15 mouse cellular contexts compared by ENCODE assay signal in the genomic region with DNA sequence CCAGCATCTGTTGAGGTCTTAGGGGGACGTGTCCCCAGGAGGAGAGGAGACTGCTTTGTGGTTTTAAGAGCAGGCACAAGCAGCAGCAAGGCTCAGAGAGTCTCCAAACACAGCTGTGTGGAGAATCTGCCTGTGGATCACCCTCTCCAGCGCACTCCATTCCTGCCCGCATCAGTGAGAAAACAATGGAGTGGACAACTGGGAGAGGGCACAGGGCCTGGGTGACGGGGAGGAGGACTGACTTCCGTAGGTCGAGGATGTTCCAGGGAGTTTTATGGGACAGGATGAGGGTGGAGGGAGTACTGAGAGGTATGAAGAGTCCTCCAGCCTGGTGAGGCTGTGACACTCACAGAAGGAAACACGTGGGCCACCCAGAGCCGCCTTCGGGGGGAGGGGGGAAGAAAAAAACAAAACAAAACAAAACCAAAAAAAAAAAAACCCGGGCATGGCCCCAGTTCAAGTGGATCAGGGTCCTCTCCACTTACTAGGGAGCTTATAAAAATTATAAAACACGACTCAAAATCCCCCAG. TPM values are rescaled to one million over a fixed set of nuclear protein-coding genes. Genes with fewer than 3 reads are reported as not detected.
A peak's percentile ranks its signal among the peaks of the same experiment; 100 is the strongest.
DNase-seq lines count a peak whose midpoint lies in the region; ATAC-seq and TF ChIP-seq lines count a peak whose summit lies in the region.
"Had no signal": no experiment of that assay in that cellular context is flagged by ENCODE, and none has a peak within 500 bp of the region (broad histone marks: within the 10 kb centered on the region; RNA-seq: fewer than 3 reads in every experiment).

No protein-coding gene starts in this region.

- no peak overlapping the region for H3K4me3 ChIP-seq in forebrain, embryonic 10.5 days
- H3K4me3 ChIP-seq in forebrain, embryonic 13.5 days = no peak overlapping the region
- no peak overlapping the region for H3K4me3 ChIP-seq in liver, postnatal 0 days (ENCODE audit: low read depth, low read length)
- no peak overlapping the region for H3K4me3 ChIP-seq in liver, embryonic 12.5 days
- no peak overlapping the region for H3K4me3 ChIP-seq in limb, embryonic 12.5 days (replicated peaks)
- H3K4me3 ChIP-seq: erythroblast, embryonic 14.5 days; hindbrain, embryonic 13.5 days; liver, embryonic 13.5 days; midbrain, embryonic 12.5 days; myocyte had no signal

- H3K27ac ChIP-seq in forebrain, embryonic 10.5 days = 0 out of 2 replicates have a peak overlapping the region, but pooled peaks have one; percentile 58
- no peak overlapping the region for H3K27ac ChIP-seq in forebrain, embryonic 13.5 days
- H3K27ac ChIP-seq in liver, postnatal 0 days (ENCODE audit: low read depth) = peak overlapping the region; percentile 63
- no peak overlapping the region for H3K27ac ChIP-seq in liver, embryonic 12.5 days
- 0 out of 2 replicates have a peak overlapping the region, but pooled peaks have one; percentile 12 for H3K27ac ChIP-seq in limb, embryonic 12.5 days
- H3K27ac ChIP-seq: hindbrain, embryonic 13.5 days; liver, embryonic 13.5 days; midbrain, embryonic 12.5 days had no signal

- 69% methylated on average over 11 of the region's 11 CpGs for WGBS in forebrain, embryonic 10.5 days
- 63% methylated on average over 11 of the region's 11 CpGs for WGBS in forebrain, embryonic 13.5 days
- WGBS in liver, postnatal 0 days (ENCODE audit: insufficient replicate concordance) = 38% methylated on average over 11 of the region's 11 CpGs
- 55% methylated on average over 11 of the region's 11 CpGs for WGBS in liver, embryonic 12.5 days (ENCODE audit: insufficient replicate concordance)
- WGBS in limb, embryonic 12.5 days = 57% methylated on average over 11 of the region's 11 CpGs

- H3K9ac ChIP-seq in forebrain, embryonic 13.5 days = no peak overlapping the region
- H3K9ac ChIP-seq in liver, postnatal 0 days (replicated peaks) = no peak overlapping the region
- H3K9ac ChIP-seq in liver, embryonic 12.5 days = no peak overlapping the region
- no peak overlapping the region for H3K9ac ChIP-seq in limb, embryonic 12.5 days (replicated peaks)
- H3K9ac ChIP-seq: hindbrain, embryonic 13.5 days; liver, embryonic 13.5 days; midbrain, embryonic 12.5 days had no signal

- H3K4me2 ChIP-seq in forebrain, embryonic 13.5 days = no peak overlapping the region
- H3K4me2 ChIP-seq in liver, postnatal 0 days (ENCODE audit: low read depth, low read length) = no peak overlapping the region
- H3K4me2 ChIP-seq in liver, embryonic 12.5 days = no peak overlapping the region
- no peak overlapping the region for H3K4me2 ChIP-seq in limb, embryonic 12.5 days
- H3K4me2 ChIP-seq: hindbrain, embryonic 13.5 days; liver, embryonic 13.5 days; midbrain, embryonic 12.5 days had no signal

- no peak for ATAC-seq in forebrain, embryonic 13.5 days
- peak; percentile 31; the same call in 1 of the 2 replicates for ATAC-seq in liver, postnatal 0 days
- no peak for ATAC-seq in liver, embryonic 12.5 days
- no peak for ATAC-seq in limb, embryonic 12.5 days (ENCODE audit: insufficient number of reproducible peaks, insufficient read depth, low FRiP score, low TSS enrichment, low read depth)

- TF ChIP-seq EP300 in liver, postnatal 0 days (IDR thresholded peaks at IDR 0.05; ENCODE audit: low read depth) = no peak

- no peaks in the 10 kb centered on the region for H3K9me3 ChIP-seq in forebrain, embryonic 10.5 days
- H3K9me3 ChIP-seq in forebrain, embryonic 13.5 days (replicated peaks) = no peaks in the 10 kb centered on the region
- no peaks in the 10 kb centered on the region for H3K9me3 ChIP-seq in liver, postnatal 0 days (ENCODE audit: low read length)
- H3K9me3 ChIP-seq in liver, embryonic 12.5 days (replicated peaks) = no peaks in the 10 kb centered on the region
- H3K9me3 ChIP-seq in limb, embryonic 12.5 days = no peaks in the 10 kb centered on the region
- H3K9me3 ChIP-seq: G1E; hindbrain, embryonic 13.5 days; liver, embryonic 13.5 days; midbrain, embryonic 12.5 days had no signal

- peaks cover 44% of the 10 kb centered on the region for H3K4me1 ChIP-seq in forebrain, embryonic 10.5 days
- H3K4me1 ChIP-seq in forebrain, embryonic 13.5 days = peaks cover 20% of the 10 kb centered on the region
- no peaks in the 10 kb centered on the region for H3K4me1 ChIP-seq in liver, postnatal 0 days (ENCODE audit: insufficient read depth)
- peaks cover 11% of the 10 kb centered on the region for H3K4me1 ChIP-seq in liver, embryonic 12.5 days
- peaks cover 50% of the 10 kb centered on the region for H3K4me1 ChIP-seq in limb, embryonic 12.5 days (replicated peaks)

- no peaks in the 10 kb centered on the region for H3K36me3 ChIP-seq in forebrain, embryonic 10.5 days (replicated peaks)
- H3K36me3 ChIP-seq in forebrain, embryonic 13.5 days (ENCODE audit: poor library complexity, severe bottlenecking) = no peaks in the 10 kb centered on the region
- no peaks in the 10 kb centered on the region for H3K36me3 ChIP-seq in liver, postnatal 0 days (replicated peaks; ENCODE audit: insufficient read depth, low read length)
- H3K36me3 ChIP-seq in liver, embryonic 12.5 days = no peaks in the 10 kb centered on the region
- H3K36me3 ChIP-seq in limb, embryonic 12.5 days = no peaks in the 10 kb centered on the region
- H3K36me3 ChIP-seq: G1E; hindbrain, embryonic 13.5 days; liver, embryonic 13.5 days; midbrain, embryonic 12.5 days had no signal

- peaks cover 5% of the 10 kb centered on the region for H3K27me3 ChIP-seq in forebrain, embryonic 10.5 days (ENCODE audit: poor library complexity, severe bottlenecking)
- H3K27me3 ChIP-seq in forebrain, embryonic 13.5 days = no peaks in the 10 kb centered on the region
- H3K27me3 ChIP-seq in liver, postnatal 0 days (ENCODE audit: insufficient read depth, low read length) = no peaks in the 10 kb centered on the region
- no peaks in the 10 kb centered on the region for H3K27me3 ChIP-seq in liver, embryonic 12.5 days (replicated peaks)
- no peaks in the 10 kb centered on the region for H3K27me3 ChIP-seq in limb, embryonic 12.5 days
- H3K27me3 ChIP-seq: hindbrain, embryonic 13.5 days; liver, embryonic 13.5 days; midbrain, embryonic 12.5 days had no signal

- no peak for TF ChIP-seq CTCF in liver, postnatal 0 days (IDR thresholded peaks at IDR 0.05; ENCODE audit: low read depth)

- no peak for DNase-seq in forebrain, embryonic 10.5 days (ENCODE audit: extremely low spot score, low spot score)
- peak; percentile 26 for DNase-seq in liver, postnatal 0 days
- DNase-seq in thymus, postnatal 36 days = peak; percentile 57 to 65
- no peak for DNase-seq in urinary bladder, adult 2 months (ENCODE audit: low spot score)
- no peak for DNase-seq in embryo, embryonic 10 days (ENCODE audit: low spot score)
- DNase-seq: liver, embryonic 13.5 days; right cerebral cortex, postnatal 14 days had no signal

RNA-seq across cellular contexts. Expression of a gene that starts 29.7 kb away (rescaled TPM):
- polyA plus RNA-seq in forebrain, embryonic 10.5 days (2016; fragmentation: Nextera tagmentation; extraction: Ambion mirVana) = 38.4 and 41.8 TPM in 2 replicates
- polyA plus RNA-seq in forebrain, embryonic 13.5 days (2015; fragmentation: Nextera tagmentation; extraction: Ambion mirVana) = 66.4 and 75.0 TPM in 2 replicates
- polyA plus RNA-seq in liver, postnatal 0 days (2015; fragmentation: Nextera tagmentation; extraction: Ambion mirVana) = 5.1 and 5.3 TPM in 2 replicates
- 11.7 and 12.7 TPM in 2 replicates for polyA plus RNA-seq in liver, embryonic 12.5 days (2016; fragmentation: Nextera tagmentation; extraction: Ambion mirVana)
- 43.4 and 45.7 TPM in 2 replicates for polyA plus RNA-seq in limb, embryonic 12.5 days (2016; fragmentation: Nextera tagmentation; extraction: Ambion mirVana)
- 10.5 and 14.8 TPM in 2 replicates for polyA plus RNA-seq in urinary bladder, adult 2 months (2012; rRNA removed)

Comparison
In these comparisons a context has a peak if more than half of its experiments do, and no peak if none do; other contexts are left out.
1. H3K27ac ChIP-seq: peak in forebrain, embryonic 10.5 days (single experiment), liver, postnatal 0 days (single experiment) and limb, embryonic 12.5 days (single experiment); none in forebrain, embryonic 13.5 days (single experiment) and liver, embryonic 12.5 days (single experiment).
2. DNase-seq: peak in liver, postnatal 0 days (single experiment) and thymus, postnatal 36 days (2 of 2); none in forebrain, embryonic 10.5 days (single experiment), urinary bladder, adult 2 months (single experiment) and embryo, embryonic 10 days (single experiment).